Mouse (Mus musculus) lung, postnatal 10 days (tissue): ENCODE measurements around the gene Mybpc2.

Experiments used
- DNase-seq: peaks from one replicate; pipeline ENCODE4 v3.0.0; 2021

The Mybpc2 gene

GRCm38 (mm10) chr7:44543071-44543470, 18.6 kb upstream of the Mybpc2 start:
- no peak for DNase-seq

- no peak for DNase-seq
Measured at GRCm38 (mm10) chr7:44542555-44542954, 18.1 kb upstream of the Mybpc2 start.

DNA sequence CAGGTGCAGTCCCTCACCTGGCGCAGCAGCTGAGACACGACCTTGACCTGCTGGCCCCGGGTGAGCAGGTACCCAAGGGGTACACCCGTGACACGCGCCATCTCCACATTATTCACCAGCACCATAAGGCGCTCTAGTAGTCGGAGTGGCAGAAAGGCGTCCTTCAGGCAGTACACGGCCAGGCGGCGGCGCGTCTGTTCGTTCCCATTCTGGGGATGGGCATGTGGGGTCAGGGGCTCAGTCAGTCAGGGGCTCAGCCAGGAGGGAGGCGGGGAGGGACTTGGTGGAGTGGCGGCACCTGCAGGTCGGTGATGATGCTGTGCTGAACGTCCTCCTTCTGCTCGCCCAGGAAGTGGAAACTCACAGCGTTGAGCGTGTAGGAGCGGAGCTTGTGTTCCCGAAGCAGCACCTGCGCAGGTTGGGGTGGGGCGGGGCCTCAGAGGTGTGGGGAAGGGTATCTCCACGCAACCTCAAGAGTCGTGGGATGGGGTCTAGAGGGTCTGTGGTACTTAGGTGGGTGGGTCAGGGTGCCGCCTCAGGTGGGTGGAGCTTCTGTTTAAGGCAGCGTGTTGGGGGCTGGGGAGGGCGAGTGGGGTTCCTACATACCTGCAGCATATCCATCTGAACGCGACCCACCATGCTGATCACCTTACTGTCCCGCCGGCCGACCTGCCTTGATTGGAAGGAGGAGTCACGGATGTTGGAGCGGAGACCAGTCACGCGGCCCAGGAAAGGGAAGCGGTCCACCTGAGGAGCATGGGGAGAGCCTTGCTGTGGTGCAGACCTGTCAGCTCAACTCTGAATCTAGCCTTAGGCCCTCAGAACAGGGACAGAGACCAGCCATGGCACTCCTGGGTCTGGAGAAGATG, 14.5 kb upstream of the Mybpc2 start:
- no peak for DNase-seq

- no peak for DNase-seq
Measured at GRCm38 (mm10) chr7:44537496-44537895, 13.0 kb upstream of the Mybpc2 start.

DNA sequence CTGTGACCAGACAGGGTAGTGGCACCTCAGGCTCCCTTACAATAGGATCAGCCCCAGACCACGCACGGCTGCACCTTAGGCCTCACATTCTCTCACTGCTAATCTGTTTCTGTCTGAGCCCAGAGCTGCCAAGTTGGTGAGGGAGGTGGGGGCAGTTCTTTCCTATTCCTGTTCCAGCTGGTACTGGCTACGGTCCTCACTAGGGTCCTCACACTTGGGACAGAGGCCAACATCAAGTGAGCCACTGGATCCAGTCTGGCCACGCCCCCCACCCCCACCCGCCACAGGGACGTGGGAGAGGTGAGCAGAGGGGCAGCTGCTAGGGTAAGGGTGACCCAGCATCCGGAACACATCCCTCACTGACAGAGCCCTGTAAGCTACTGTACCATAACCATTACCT, 12.6 kb upstream of the Mybpc2 start:
- DNase-seq, result no peak

DNA sequence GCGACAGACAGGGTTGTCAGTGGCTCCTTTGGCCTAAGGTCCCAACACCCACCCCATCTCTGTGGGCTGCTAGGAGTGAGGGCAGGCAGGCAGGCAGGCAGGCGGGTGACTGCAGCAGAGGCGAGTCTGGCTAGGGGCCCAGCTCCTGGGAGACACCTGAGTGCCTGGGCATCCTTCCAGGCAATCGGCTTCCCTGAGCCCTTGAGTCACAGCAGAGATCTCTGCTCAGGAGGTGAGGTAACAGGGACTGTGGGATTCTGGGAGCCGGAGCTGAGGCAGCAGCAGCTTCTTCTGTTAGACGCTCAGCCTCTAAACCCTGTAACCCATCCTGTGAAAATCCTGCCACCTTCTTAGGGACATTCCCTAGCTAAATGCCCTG, 12.1 kb upstream of the Mybpc2 start:
- DNase-seq, result peak; percentile 68

- DNase-seq, result no peak
Measured at GRCm38 (mm10) chr7:44535657-44536589, 11.5 kb upstream of the Mybpc2 start.

DNA sequence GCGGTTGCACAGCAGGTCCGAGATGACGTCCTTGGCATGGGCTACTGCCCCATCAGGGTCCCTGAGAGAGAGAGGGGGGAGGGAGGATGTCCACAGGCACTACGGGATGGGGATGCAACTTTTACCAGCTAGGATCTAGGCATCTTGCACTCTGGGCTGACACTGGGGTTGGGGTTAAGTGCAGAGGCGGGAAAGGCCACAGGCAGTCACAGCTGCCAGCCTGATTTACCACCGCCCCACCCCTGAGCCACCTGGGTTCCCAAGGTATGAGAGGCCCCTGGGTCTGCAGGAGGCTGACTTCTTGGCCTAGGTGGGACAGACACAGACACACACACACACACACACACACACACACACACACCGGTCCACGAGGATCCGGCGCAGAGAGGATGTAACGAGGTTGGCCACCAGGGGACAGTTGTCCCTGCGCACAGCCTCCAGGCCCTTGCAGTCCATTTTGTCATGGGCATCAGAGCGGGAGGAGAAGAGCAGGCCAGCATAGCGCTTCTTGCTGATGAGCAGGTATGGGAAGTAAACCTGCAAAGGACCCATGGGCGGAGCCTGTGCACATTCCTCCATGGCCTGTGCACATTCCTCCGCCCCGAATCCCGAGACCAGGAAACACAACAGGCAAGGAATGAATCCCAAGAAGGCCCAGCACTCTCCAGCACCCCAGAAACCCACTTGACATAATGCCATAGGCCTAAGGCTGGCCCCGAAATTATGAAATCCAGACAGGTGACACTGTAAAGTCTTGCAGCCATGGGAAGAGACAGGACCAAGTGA, 10.4 kb upstream of the Mybpc2 start:
- peak; percentile 32 for DNase-seq

GRCm38 (mm10) chr7:44534242-44534641, 9.8 kb upstream of the Mybpc2 start:
- peak; percentile 29 for DNase-seq

DNA sequence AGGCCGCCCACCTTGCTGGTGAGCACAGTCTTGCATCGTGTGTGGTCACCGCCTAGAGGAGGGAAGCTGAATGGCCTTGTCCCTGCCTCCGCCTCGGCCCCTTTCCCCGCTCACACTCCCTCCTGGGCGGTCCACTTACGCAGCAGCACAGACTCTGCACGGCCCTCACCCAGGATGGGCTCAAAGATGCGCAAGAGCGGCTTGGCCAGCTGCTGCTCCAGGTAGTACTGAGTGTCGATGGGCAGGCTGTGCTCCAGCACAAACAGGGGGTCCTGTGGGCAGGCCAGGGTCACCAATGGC, 9.2 kb upstream of the Mybpc2 start:
- no peak for DNase-seq

GRCm38 (mm10) chr7:44532918-44533745, 8.7 kb upstream of the Mybpc2 start:
- DNase-seq, result no peak

DNA sequence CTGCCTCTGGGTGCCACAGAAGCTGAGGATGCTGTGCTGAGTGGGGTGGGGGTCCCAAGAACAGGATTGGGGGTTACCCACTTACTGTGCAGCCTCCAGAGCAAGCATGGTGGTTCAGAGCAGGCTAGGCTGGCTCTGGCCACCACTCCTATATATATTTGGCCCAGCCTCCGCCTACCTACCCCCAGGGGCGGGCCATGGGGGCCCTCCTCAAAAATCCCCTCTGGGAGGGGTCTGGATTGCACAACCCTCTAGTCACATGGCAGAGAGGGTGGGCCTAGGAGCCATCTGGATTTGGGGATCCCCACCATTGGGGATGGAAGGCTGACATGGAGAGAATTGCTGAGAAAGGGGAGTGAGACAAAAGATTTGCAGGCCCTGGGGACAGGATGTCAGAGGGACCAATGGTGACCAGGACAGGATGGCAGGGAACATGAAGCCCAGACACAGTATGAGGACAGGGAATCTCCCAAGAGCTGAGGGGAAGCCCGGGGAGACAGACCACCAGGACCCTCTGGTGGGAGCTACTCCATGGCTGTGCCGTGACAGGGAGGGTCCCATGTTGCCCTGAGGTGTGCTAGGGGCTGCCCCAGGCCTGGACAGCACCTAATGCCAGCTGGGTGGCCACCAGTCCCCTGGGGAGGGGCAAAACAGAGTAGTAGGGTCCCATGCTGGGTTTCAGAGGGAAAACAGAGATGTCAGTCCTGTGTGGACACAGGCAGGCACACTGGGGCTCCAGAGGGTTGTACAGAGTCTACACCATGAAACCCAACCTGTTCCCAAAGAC, 7.7 kb upstream of the Mybpc2 start, which contains the start of gene Spib:
Gene Spib (minus strand): TSS at position 126 of the 787 bp plus-strand sequence.
- no peak for DNase-seq

- no peak for DNase-seq
Measured at GRCm38 (mm10) chr7:44531207-44531606, 6.8 kb upstream of the Mybpc2 start.

DNA sequence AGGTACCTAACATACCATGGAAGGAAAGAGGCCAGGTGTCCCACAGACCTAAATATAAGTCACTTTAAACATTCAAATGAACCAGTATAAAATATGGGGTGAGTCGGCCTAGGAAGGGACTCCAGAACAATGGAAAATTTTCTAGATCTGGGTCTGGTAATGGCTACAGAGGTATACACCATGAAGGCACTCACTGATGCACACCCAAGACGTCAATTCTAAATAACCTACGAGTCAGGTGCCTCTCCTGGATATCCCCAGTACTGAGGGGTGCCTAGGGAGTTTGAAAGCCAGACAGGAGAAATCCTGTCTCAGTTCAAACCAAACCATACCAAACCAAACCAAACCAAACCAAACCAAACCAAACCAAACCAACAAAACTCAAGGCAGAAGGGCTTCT, 6.1 kb upstream of the Mybpc2 start:
- no peak for DNase-seq

GRCm38 (mm10) chr7:44529518-44529917, 5.1 kb upstream of the Mybpc2 start:
- no peak for DNase-seq

GRCm38 (mm10) chr7:44527483-44528398, 3.3 kb upstream of the Mybpc2 start:
- DNase-seq, result peak; percentile 83

DNA sequence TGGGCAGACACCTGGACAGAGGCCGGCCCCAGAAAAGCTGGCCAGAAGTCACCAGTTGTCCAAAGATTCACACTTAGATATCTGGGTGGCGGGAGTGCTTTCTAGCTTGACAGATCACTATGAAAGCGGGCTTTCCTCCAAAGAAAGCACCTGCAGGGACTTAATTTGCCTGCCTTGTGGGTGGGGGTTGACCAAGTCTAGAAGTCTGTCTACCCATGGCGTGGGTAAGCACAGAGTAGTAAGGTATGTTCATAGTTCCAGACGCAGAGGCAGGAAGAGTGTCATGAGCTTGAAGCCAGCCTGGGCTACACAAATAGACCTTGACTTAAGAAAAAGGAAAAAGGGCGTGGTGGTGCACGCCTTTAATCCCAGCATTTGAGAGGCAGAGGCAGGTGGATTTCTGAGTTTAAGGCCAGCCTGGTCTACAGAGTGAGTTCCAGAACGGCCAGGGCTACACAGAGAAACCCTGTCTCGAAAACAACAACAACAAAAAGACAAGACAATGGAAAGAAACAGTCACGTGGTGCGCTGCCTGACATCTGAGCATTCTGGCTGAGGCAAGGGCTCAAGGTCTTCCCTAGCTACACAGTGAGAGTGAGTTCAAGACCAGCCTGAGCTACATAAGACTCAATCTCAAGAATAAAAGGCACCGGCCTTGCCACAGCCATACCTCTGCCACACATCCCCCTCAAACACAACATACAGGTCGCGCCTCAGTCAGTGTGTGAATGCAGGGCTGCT, 2.1 kb upstream of the Mybpc2 start:
- no peak for DNase-seq

GRCm38 (mm10) chr7:44525126-44525832, 823 bp upstream of the Mybpc2 start:
- DNase-seq, result peak; percentile 90

GRCm38 (mm10) chr7:44523056-44523455, 1.4 kb downstream of the Mybpc2 start:
- DNase-seq, result no peak
